Mouse (Mus musculus): ENCODE results near the gene Tbc1d14.

GRCm38 (mm10) chr5:36519751-36520150 is 73.3 kb downstream of the Tbc1d14 start:
- no peak for TF ChIP-seq POLR2A (IDR thresholded peaks at IDR 0.05; ENCODE audit: borderline replicate concordance, extremely low read depth, low read depth, low read length)
- TF ChIP-seq CTCF (IDR thresholded peaks at IDR 0.05; ENCODE audit: insufficient read depth, low read length), result no peak

Measured in lung, adult 2 months (tissue).